Mouse (Mus musculus): Measurements from ENCODE around the gene Cdc42se1. TPM values are rescaled to one million over a fixed set of nuclear protein-coding genes. Genes with fewer than 3 reads are reported as not detected.

Cdc42se1 gene
- total and polyA plus RNA-seq, 3 experiments = 341 to 472 TPM; not detected in 1

DNA sequence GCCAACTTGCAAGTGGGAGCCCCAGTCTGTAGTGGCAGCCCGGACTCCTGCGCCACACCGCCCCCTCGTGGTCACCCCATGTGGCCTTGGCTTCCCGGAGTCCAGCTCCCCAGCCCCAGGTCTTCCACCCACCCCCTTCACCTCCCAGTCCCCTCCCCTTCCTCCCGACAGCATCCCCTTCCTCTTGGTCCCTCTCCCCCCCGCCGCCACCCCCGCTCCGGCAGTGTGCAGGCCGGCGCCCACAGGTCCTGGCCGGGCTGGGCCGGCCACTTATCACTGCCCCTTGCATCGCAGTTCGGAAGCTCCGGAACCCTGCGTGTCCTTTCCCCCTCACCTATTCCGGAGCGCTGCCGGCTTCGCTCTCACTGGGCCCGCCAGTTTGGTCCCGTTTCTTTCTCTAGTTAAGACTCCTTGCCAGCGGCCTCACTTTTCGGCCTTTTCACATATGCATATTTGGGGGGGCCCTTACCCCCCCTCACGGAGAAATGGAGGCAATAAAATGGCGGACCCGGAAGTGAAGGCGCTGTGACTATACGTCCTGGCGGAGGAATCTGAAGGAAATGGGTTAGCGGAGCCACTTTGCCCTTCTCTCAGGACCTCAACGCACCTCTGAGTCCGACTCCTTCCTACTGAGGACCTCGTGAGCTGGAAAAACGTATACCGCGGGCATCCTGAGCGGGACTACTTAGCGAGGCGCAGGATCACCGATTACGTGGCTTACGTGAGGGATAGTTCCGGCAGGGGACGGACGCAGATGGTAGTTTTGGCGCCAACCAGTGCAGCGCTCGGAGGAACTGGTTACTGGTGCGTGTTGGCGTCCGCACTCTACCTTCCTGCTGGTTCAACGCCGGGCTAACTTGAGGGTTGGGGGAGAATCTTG lies 11.0 kb upstream of the Cdc42se1 start, which contains the start of gene Gabpb2:
Gabpb2 (minus strand) TSS at position 662 of the 880 bp plus-strand sequence.
- Histone ChIP-seq H3K4me1 (ENCODE audit: control insufficient read depth in 1 of 2, insufficient read depth in 2 of 2, low read length in 2 of 2) (peaks cover 8 to 14% of the 10 kb centered on the region in 2 experiments), H3K79me2 (ENCODE audit: control insufficient read depth, insufficient read depth, low read length, poor library complexity) (peaks cover 23% of the 10 kb centered on the region), H3K4me3 (ENCODE audit: control insufficient read depth in 1 of 2, insufficient read depth in 1 of 2, low read depth in 2 of 2, low read length in 2 of 2) (peak within 1 kb of the TSS; percentile 41 to 74), H3K27ac (ENCODE audit: control insufficient read depth, low read depth, low read length) (peak within 1 kb of the TSS; percentile 90), H3K9ac (ENCODE audit: control insufficient read depth, low read depth, low read length, poor library complexity, severe bottlenecking) (peak within 1 kb of the TSS; percentile 82), H3K9me3 (replicated peaks; ENCODE audit: insufficient read depth, low read length) (no peaks in the 10 kb centered on the region), H3K27me3 (ENCODE audit: control insufficient read depth in 1 of 2, insufficient read depth in 2 of 2, low read length in 2 of 2) (no peaks in the 10 kb centered on the region), H3K36me3 (ENCODE audit: control insufficient read depth in 1 of 2, insufficient read depth in 2 of 2, low read length in 2 of 2) (peaks cover 2 to 25% of the 10 kb centered on the region in 2 experiments; a peak in 3 of 4 replicates)
- TF ChIP-seq USF1 (IDR thresholded peaks at IDR 0.05; ENCODE audit: low read depth, low read length) (no peak), CTCF (IDR thresholded peaks at IDR 0.05 in 2 of 3, conservative IDR thresholded peaks at IDR 0.05 in 1 of 3; ENCODE audit: control insufficient read depth in 1 of 3, insufficient read depth in 1 of 3, low read depth in 2 of 3, low read length in 3 of 3, poor library complexity in 1 of 3, severe bottlenecking in 1 of 3) (peak in 1 of 3 experiments; percentile 95; a peak in 1 of 6 replicates), POLR2AphosphoS5 (IDR thresholded peaks at IDR 0.05; ENCODE audit: borderline replicate concordance, low read depth, low read length) (peak; percentile 98)
- peak; percentile 100 for DNase-seq (ENCODE audit: low read depth, low spot score)

- H3K36me3 ChIP-seq (ENCODE audit: control insufficient read depth in 1 of 2, insufficient read depth in 2 of 2, low read length in 2 of 2) = peaks cover 3 to 25% of the 10 kb centered on the region in 2 experiments; a peak in 3 of 4 replicates
- peak; percentile 99 for DNase-seq (ENCODE audit: low read depth, low spot score)
Measured at GRCm38 (mm10) chr3:95218466-95219137, 9.9 kb upstream of the Cdc42se1 start.

GRCm38 (mm10) chr3:95223041-95223440 lies 5.5 kb upstream of the Cdc42se1 start:
- Histone ChIP-seq H3K4me1 (ENCODE audit: control insufficient read depth in 1 of 2, insufficient read depth in 2 of 2, low read length in 2 of 2) (peaks cover 5 to 10% of the 10 kb centered on the region in 2 experiments; a peak in 3 of 4 replicates), H3K27me3 (ENCODE audit: control insufficient read depth in 1 of 2, insufficient read depth in 2 of 2, low read length in 2 of 2) (no peaks in the 10 kb centered on the region), H3K4me3 (ENCODE audit: control insufficient read depth in 1 of 2, insufficient read depth in 1 of 2, low read depth in 2 of 2, low read length in 2 of 2) (no peak overlapping the region), H3K36me3 (ENCODE audit: control insufficient read depth in 1 of 2, insufficient read depth in 2 of 2, low read length in 2 of 2) (peaks cover 3 to 19% of the 10 kb centered on the region in 2 experiments; a peak in 3 of 4 replicates), H3K27ac (ENCODE audit: control insufficient read depth, low read depth, low read length) (no peak overlapping the region), H3K9me3 (replicated peaks; ENCODE audit: insufficient read depth, low read length) (no peaks in the 10 kb centered on the region), H3K9ac (ENCODE audit: control insufficient read depth, low read depth, low read length, poor library complexity, severe bottlenecking) (no peak overlapping the region), H3K79me2 (ENCODE audit: control insufficient read depth, insufficient read depth, low read length, poor library complexity) (peaks cover 16% of the 10 kb centered on the region)
- DNase-seq (ENCODE audit: low read depth, low spot score) = no peak
- no peak for TF ChIP-seq RCOR1 (IDR thresholded peaks at IDR 0.05; ENCODE audit: low read depth, low read length)
- no peak for TF ChIP-seq UBTF (IDR thresholded peaks at IDR 0.05; ENCODE audit: borderline replicate concordance, insufficient read depth, low read depth, low read length)
- no peak for TF ChIP-seq TCF12 (IDR thresholded peaks at IDR 0.05; ENCODE audit: low read depth, low read length)
- no peak for TF ChIP-seq POLR2A (IDR thresholded peaks at IDR 0.05; ENCODE audit: control insufficient read depth in 1 of 2, insufficient read depth in 1 of 2, low read depth in 1 of 2, low read length in 2 of 2, poor library complexity in 1 of 2)
- TF ChIP-seq TAL1 (IDR thresholded peaks at IDR 0.05; ENCODE audit: low read length) = no peak
- no peak for TF ChIP-seq MAZ (IDR thresholded peaks at IDR 0.05; ENCODE audit: low read depth, low read length)
- no peak for TF ChIP-seq ZKSCAN1 (IDR thresholded peaks at IDR 0.05; ENCODE audit: low read depth, low read length)
- TF ChIP-seq ZC3H11A (IDR thresholded peaks at IDR 0.05; ENCODE audit: low read depth, low read length) = no peak
- no peak for TF ChIP-seq CHD2 (IDR thresholded peaks at IDR 0.05; ENCODE audit: low read length)
- no peak for TF ChIP-seq SIN3A (IDR thresholded peaks at IDR 0.05; ENCODE audit: low read length)
- TF ChIP-seq CTCF (IDR thresholded peaks at IDR 0.05 in 2 of 3, conservative IDR thresholded peaks at IDR 0.05 in 1 of 3; ENCODE audit: control insufficient read depth in 1 of 3, insufficient read depth in 1 of 3, low read depth in 2 of 3, low read length in 3 of 3, poor library complexity in 1 of 3, severe bottlenecking in 1 of 3) = no peak
- TF ChIP-seq TBP (IDR thresholded peaks at IDR 0.05; ENCODE audit: low read depth, low read length) = no peak
- TF ChIP-seq MYB (IDR thresholded peaks at IDR 0.05; ENCODE audit: low read depth, low read length) = no peak
- no peak for TF ChIP-seq HCFC1 (IDR thresholded peaks at IDR 0.05; ENCODE audit: low read depth, low read length)
- no peak for TF ChIP-seq ELF1 (IDR thresholded peaks at IDR 0.05; ENCODE audit: low read depth, low read length)
- TF ChIP-seq MAX (IDR thresholded peaks at IDR 0.05; ENCODE audit: low read length) = no peak
- TF ChIP-seq MYC (IDR thresholded peaks at IDR 0.05; ENCODE audit: low read depth, low read length) = no peak

More at GRCm38 (mm10) chr3:95218466-95219137, 9.9 kb upstream of the Cdc42se1 start:
- no peaks in the 10 kb centered on the region for H3K9me3 ChIP-seq (replicated peaks; ENCODE audit: insufficient read depth, low read length)
- H3K4me1 ChIP-seq (ENCODE audit: control insufficient read depth in 1 of 2, insufficient read depth in 2 of 2, low read length in 2 of 2) = peaks cover 8 to 14% of the 10 kb centered on the region in 2 experiments
- H3K27me3 ChIP-seq (ENCODE audit: control insufficient read depth in 1 of 2, insufficient read depth in 2 of 2, low read length in 2 of 2) = no peaks in the 10 kb centered on the region
- TF ChIP-seq ZNF384 (IDR thresholded peaks at IDR 0.05; ENCODE audit: low read depth, low read length) (no peak), CTCF (IDR thresholded peaks at IDR 0.05 in 2 of 3, conservative IDR thresholded peaks at IDR 0.05 in 1 of 3; ENCODE audit: control insufficient read depth in 1 of 3, insufficient read depth in 1 of 3, low read depth in 2 of 3, low read length in 3 of 3, poor library complexity in 1 of 3, severe bottlenecking in 1 of 3) (peak in 1 of 3 experiments; percentile 51; a peak in 2 of 6 replicates)
- peak overlapping the region; percentile 36 to 74 for H3K4me3 ChIP-seq (ENCODE audit: control insufficient read depth in 1 of 2, insufficient read depth in 1 of 2, low read depth in 2 of 2, low read length in 2 of 2)
- H3K27ac ChIP-seq (ENCODE audit: control insufficient read depth, low read depth, low read length) = peak overlapping the region; percentile 90
- H3K79me2 ChIP-seq (ENCODE audit: control insufficient read depth, insufficient read depth, low read length, poor library complexity) = peaks cover 23% of the 10 kb centered on the region
- H3K9ac ChIP-seq (ENCODE audit: control insufficient read depth, low read depth, low read length, poor library complexity, severe bottlenecking) = peak overlapping the region; percentile 82
